Mouse (Mus musculus) liver, embryonic 12.5 days (tissue): ENCODE measurements around the gene Plin1. TPM values are rescaled to one million over a fixed set of nuclear protein-coding genes. Genes with fewer than 3 reads are reported as not detected.

Experiments used
- ATAC-seq: fragments of 200-750 bp; cut with Nextera tagmentation; 2 replicates; pipeline ENCODE4 v1.8.0; 2017; ENCODE audit warnings: moderate number of reproducible peaks, mild to moderate bottlenecking, moderate library complexity
- H3K27ac ChIP-seq: fragments of 300-500 bp; sonication (generic); 2 replicates; pipeline ENCODE4 v1.5.1; 2016; ENCODE audit warnings: mild to moderate bottlenecking
- H3K27me3 ChIP-seq: fragments of 300-500 bp; sonication (generic); replicated peaks from 2 replicates; pipeline ENCODE4 v1.6.1; 2016; ENCODE audit warnings: mild to moderate bottlenecking, moderate library complexity
- H3K36me3 ChIP-seq: fragments of 300-500 bp; sonication (generic); 2 replicates; pipeline ENCODE4 v1.6.1; 2016; ENCODE audit warnings: mild to moderate bottlenecking, moderate library complexity
- H3K4me1 ChIP-seq: fragments of 300-500 bp; sonication (generic); 2 replicates; pipeline ENCODE4 v1.6.1; 2016
- H3K4me2 ChIP-seq: fragments of 300-500 bp; sonication (generic); 2 replicates; pipeline ENCODE4 v1.6.1; 2016; ENCODE audit warnings: mild to moderate bottlenecking, moderate library complexity
- H3K4me3 ChIP-seq: fragments of 300-500 bp; sonication (generic); 2 replicates; pipeline ENCODE4 v1.5.1; 2016; ENCODE audit warnings: mild to moderate bottlenecking, moderate library complexity
- H3K9ac ChIP-seq: fragments of 300-500 bp; sonication (generic); 2 replicates; pipeline ENCODE4 v1.6.1; 2016; ENCODE audit warnings: mild to moderate bottlenecking, moderate library complexity
- H3K9me3 ChIP-seq: fragments of 300-500 bp; sonication (generic); replicated peaks from 2 replicates; pipeline ENCODE4 v1.6.1; 2016; ENCODE audit warnings: mild to moderate bottlenecking, moderate library complexity
- WGBS: fragments of 180-500 bp; shearing (Covaris S2); methylation state at CpG from one replicate; pipeline ENCODE4 v1.1.7; 2016; ENCODE audit not compliant: insufficient replicate concordance; 5-methylcytosine and 5-hydroxymethylcytosine counted together
- polyA plus RNA-seq: library from polyadenylated mRNA; unstranded; fragments of >200 nt; fragmentation: Nextera tagmentation; extraction: Ambion mirVana; gene quantifications from 2 replicates; pipeline ENCODE4 v1.2.1, GENCODE M21; 2016

Plin1 gene
- polyA plus RNA-seq, 1 experiment from 2014 or later, result not detected

GRCm38 (mm10) chr7:79729743-79730370, 2.8 kb downstream of the Plin1 start:
- H3K36me3 ChIP-seq, result no peaks in the 10 kb centered on the region
- no peak overlapping the region for H3K27ac ChIP-seq
- ATAC-seq, result 0 out of 2 replicates have a peak, but pooled peaks have one; percentile 16
- no peak overlapping the region for H3K4me3 ChIP-seq
- H3K9ac ChIP-seq, result no peak overlapping the region
- H3K9me3 ChIP-seq, result no peaks in the 10 kb centered on the region
- H3K27me3 ChIP-seq, result peaks cover 34% of the 10 kb centered on the region
- no peak overlapping the region for H3K4me2 ChIP-seq
- 58% methylated on average over 11 of the region's 11 CpGs for WGBS
- no peaks in the 10 kb centered on the region for H3K4me1 ChIP-seq

GRCm38 (mm10) chr7:79729169-79729568, 3.5 kb downstream of the Plin1 start:
- ATAC-seq, result no peak
- H3K9ac ChIP-seq, result no peak overlapping the region
- H3K4me1 ChIP-seq, result no peaks in the 10 kb centered on the region
- no peak overlapping the region for H3K4me3 ChIP-seq
- H3K27me3 ChIP-seq, result peaks cover 34% of the 10 kb centered on the region
- no peak overlapping the region for H3K27ac ChIP-seq
- H3K36me3 ChIP-seq, result no peaks in the 10 kb centered on the region
- no peaks in the 10 kb centered on the region for H3K9me3 ChIP-seq
- 8% methylated on average over 8 of the region's 8 CpGs for WGBS
- no peak overlapping the region for H3K4me2 ChIP-seq

GRCm38 (mm10) chr7:79728219-79728618, 4.5 kb downstream of the Plin1 start:
- ATAC-seq, result 0 out of 2 replicates have a peak, but pooled peaks have one; percentile 24

GRCm38 (mm10) chr7:79727091-79727490, 5.6 kb downstream of the Plin1 start:
- ATAC-seq, result no peak
- Histone ChIP-seq H3K27me3 (peaks cover 52% of the 10 kb centered on the region), H3K9ac (no peak overlapping the region), H3K4me1 (0 out of 2 replicates have a peak, but pooled peaks cover under 1% of the 10 kb centered on the region), H3K27ac (no peak overlapping the region), H3K4me2 (no peak overlapping the region), H3K4me3 (no peak overlapping the region), H3K36me3 (no peaks in the 10 kb centered on the region), H3K9me3 (no peaks in the 10 kb centered on the region)
- WGBS, result 11% methylated on average over 2 of the region's 2 CpGs

More at GRCm38 (mm10) chr7:79728219-79728618, 4.5 kb downstream of the Plin1 start:
- Histone ChIP-seq H3K36me3 (no peaks in the 10 kb centered on the region), H3K4me3 (no peak overlapping the region), H3K27me3 (peaks cover 41% of the 10 kb centered on the region), H3K4me1 (no peaks in the 10 kb centered on the region), H3K9me3 (no peaks in the 10 kb centered on the region), H3K9ac (no peak overlapping the region), H3K4me2 (no peak overlapping the region), H3K27ac (no peak overlapping the region)
- 25% methylated on average over 6 of the region's 6 CpGs for WGBS

- Histone ChIP-seq H3K4me2 (peak overlapping the region; percentile 67), H3K27me3 (peaks cover 73% of the 10 kb centered on the region), H3K9ac (peak overlapping the region; percentile 27; the same call in 1 of the 2 replicates), H3K4me3 (peak overlapping the region; percentile 51), H3K4me1 (peaks cover 7% of the 10 kb centered on the region; the same call in 1 of the 2 replicates), H3K36me3 (no peaks in the 10 kb centered on the region), H3K9me3 (no peaks in the 10 kb centered on the region), H3K27ac (no peak overlapping the region)
- 2% methylated on average over 48 of the region's 48 CpGs for WGBS
- 0 out of 2 replicates have a peak, but pooled peaks have one; percentile 27 for ATAC-seq
These were observed 11.2 kb downstream of the Plin1 start for GRCm38 (mm10) chr7:79721386-79721977.

GRCm38 (mm10) chr7:79715187-79715981, 17.3 kb downstream of the Plin1 start, which contains the start of gene Kif7:
TSS of gene Kif7 (minus strand) at chr7:79715720.
- H3K9me3 ChIP-seq, result no peaks in the 10 kb centered on the region
- H3K4me2 ChIP-seq, result peak within 1 kb of the TSS; percentile 94
- H3K9ac ChIP-seq, result peak within 1 kb of the TSS; percentile 70
- H3K4me3 ChIP-seq, result peak within 1 kb of the TSS; percentile 66
- ATAC-seq, result peak; percentile 88
- 1% methylated on average over 51 of the region's 55 CpGs for WGBS
- H3K36me3 ChIP-seq, result no peaks in the 10 kb centered on the region
- peaks cover 18% of the 10 kb centered on the region for H3K4me1 ChIP-seq
- peaks cover 78% of the 10 kb centered on the region for H3K27me3 ChIP-seq
- no peak within 1 kb of the TSS for H3K27ac ChIP-seq

GRCm38 (mm10) chr7:79710831-79711230, 21.9 kb downstream of the Plin1 start:
- no peak overlapping the region for H3K4me3 ChIP-seq
- WGBS, result 53% methylated on average over 17 of the region's 17 CpGs

GRCm38 (mm10) chr7:79710130-79710607, 22.5 kb downstream of the Plin1 start:
- WGBS, result 2% methylated on average over 55 of the region's 55 CpGs
- no peak; the same call in 1 of the 2 replicates for ATAC-seq
- Histone ChIP-seq H3K9ac (no peak overlapping the region), H3K27me3 (peaks cover 56% of the 10 kb centered on the region), H3K4me1 (peaks cover 13% of the 10 kb centered on the region), H3K4me2 (peak overlapping the region; percentile 72), H3K9me3 (no peaks in the 10 kb centered on the region), H3K36me3 (no peaks in the 10 kb centered on the region), H3K4me3 (peak overlapping the region; percentile 43), H3K27ac (no peak overlapping the region)

More at GRCm38 (mm10) chr7:79710831-79711230, 21.9 kb downstream of the Plin1 start:
- Histone ChIP-seq H3K9ac (no peak overlapping the region), H3K4me2 (no peak overlapping the region), H3K27me3 (peaks cover 62% of the 10 kb centered on the region), H3K27ac (no peak overlapping the region), H3K9me3 (no peaks in the 10 kb centered on the region), H3K4me1 (peaks cover 19% of the 10 kb centered on the region), H3K36me3 (no peaks in the 10 kb centered on the region)
- no peak for ATAC-seq

GRCm38 (mm10) chr7:79705210-79705609, 27.5 kb downstream of the Plin1 start:
- no peak overlapping the region for H3K9ac ChIP-seq
- WGBS, result 73% methylated on average over 5 of the region's 5 CpGs

GRCm38 (mm10) chr7:79702755-79703154, 29.9 kb downstream of the Plin1 start:
- Histone ChIP-seq H3K27me3 (no peaks in the 10 kb centered on the region), H3K9me3 (no peaks in the 10 kb centered on the region), H3K4me1 (no peaks in the 10 kb centered on the region), H3K4me3 (no peak overlapping the region), H3K27ac (no peak overlapping the region), H3K36me3 (peaks cover 36% of the 10 kb centered on the region), H3K9ac (no peak overlapping the region), H3K4me2 (no peak overlapping the region)
- no peak for ATAC-seq
- 84% methylated on average over 16 of the region's 16 CpGs for WGBS

More at GRCm38 (mm10) chr7:79705210-79705609, 27.5 kb downstream of the Plin1 start:
- Histone ChIP-seq H3K27ac (no peak overlapping the region), H3K36me3 (peaks cover 12% of the 10 kb centered on the region; the same call in 1 of the 2 replicates), H3K4me3 (no peak overlapping the region), H3K27me3 (peaks cover 21% of the 10 kb centered on the region), H3K4me2 (no peak overlapping the region), H3K9me3 (no peaks in the 10 kb centered on the region), H3K4me1 (0 out of 2 replicates have a peak, but pooled peaks cover 4% of the 10 kb centered on the region)
- ATAC-seq, result no peak

GRCm38 (mm10) chr7:79696495-79696894, 36.2 kb downstream of the Plin1 start:
- no peak for ATAC-seq
- WGBS, result 71% methylated on average over 8 of the region's 8 CpGs
- Histone ChIP-seq H3K9ac (no peak overlapping the region), H3K27me3 (no peaks in the 10 kb centered on the region), H3K4me2 (no peak overlapping the region), H3K9me3 (no peaks in the 10 kb centered on the region), H3K27ac (no peak overlapping the region), H3K4me3 (no peak overlapping the region), H3K4me1 (no peaks in the 10 kb centered on the region), H3K36me3 (peaks cover 90% of the 10 kb centered on the region)
